Mouse (Mus musculus): ENCODE results near the gene Prkd2. TPM values are rescaled to one million over a fixed set of nuclear protein-coding genes. Genes with fewer than 3 reads are reported as not detected.

Prkd2 gene
- polyA plus RNA-seq, 1 experiment from 2014 or later: 12.8 TPM

GRCm38 (mm10) chr7:16816078-16816474 lies 26.6 kb upstream of the Prkd2 start:
- Histone ChIP-seq H3K9ac (ENCODE audit: low read depth, low read length) (peak overlapping the region; percentile 100), H3K36me3 (ENCODE audit: insufficient read depth, low read length) (no peaks in the 10 kb centered on the region; the same call in 1 of the 2 replicates), H3K4me1 (replicated peaks; ENCODE audit: insufficient read depth, low read length) (peaks cover 21% of the 10 kb centered on the region; the same call in 1 of the 2 replicates), H3K27ac (peak overlapping the region; percentile 94), H3K27me3 (ENCODE audit: insufficient read depth, low read length) (no peaks in the 10 kb centered on the region), H3K4me2 (ENCODE audit: low read length) (peak overlapping the region; percentile 91), H3K9me3 (replicated peaks; ENCODE audit: low read length) (no peaks in the 10 kb centered on the region), H3K4me3 (replicated peaks; ENCODE audit: low read depth, low read length) (peak overlapping the region; percentile 100)
- ATAC-seq (replicated peaks; ENCODE audit: low FRiP score, low read depth) (peak; percentile 73), DNase-seq (ENCODE audit: low spot score) (peak; percentile 87)
- no peak for TF ChIP-seq CTCF (IDR thresholded peaks at IDR 0.05; ENCODE audit: low read depth)
- WGBS: under 1% methylated on average over 53 of the region's 55 CpGs

GRCm38 (mm10) chr7:16816475-16817122 lies 26.1 kb upstream of the Prkd2 start, which contains the start of gene Fkrp:
Gene Fkrp (minus strand): TSS chr7:16816732.
- Histone ChIP-seq H3K4me1 (replicated peaks; ENCODE audit: insufficient read depth, low read length) (peaks cover 17% of the 10 kb centered on the region; the same call in 1 of the 2 replicates), H3K9ac (ENCODE audit: low read depth, low read length) (peak within 1 kb of the TSS; percentile 100), H3K9me3 (replicated peaks; ENCODE audit: low read length) (no peaks in the 10 kb centered on the region), H3K27me3 (ENCODE audit: insufficient read depth, low read length) (no peaks in the 10 kb centered on the region), H3K4me3 (replicated peaks; ENCODE audit: low read depth, low read length) (peak within 1 kb of the TSS; percentile 100), H3K36me3 (ENCODE audit: insufficient read depth, low read length) (no peaks in the 10 kb centered on the region; the same call in 1 of the 2 replicates), H3K27ac (peak within 1 kb of the TSS; percentile 94), H3K4me2 (ENCODE audit: low read length) (peak within 1 kb of the TSS; percentile 91)
- DNase-seq (ENCODE audit: low spot score) (peak; percentile 58), ATAC-seq (replicated peaks; ENCODE audit: low FRiP score, low read depth) (peak; percentile 74)
- no peak for TF ChIP-seq CTCF (IDR thresholded peaks at IDR 0.05; ENCODE audit: low read depth)
- under 1% methylated on average over 55 of the region's 64 CpGs for WGBS

GRCm38 (mm10) chr7:16817693-16818092 lies 25.0 kb upstream of the Prkd2 start:
- H3K36me3 ChIP-seq (ENCODE audit: insufficient read depth, low read length): peaks cover under 1% of the 10 kb centered on the region; the same call in 1 of the 2 replicates
- H3K9ac ChIP-seq (ENCODE audit: low read depth, low read length): peak overlapping the region; percentile 100; the same call in 1 of the 2 replicates
- H3K4me3 ChIP-seq (replicated peaks; ENCODE audit: low read depth, low read length): peak overlapping the region; percentile 100
- H3K4me2 ChIP-seq (ENCODE audit: low read length): peak overlapping the region; percentile 91
- TF ChIP-seq CTCF (IDR thresholded peaks at IDR 0.05; ENCODE audit: low read depth): no peak
- H3K27ac ChIP-seq: no peak overlapping the region
- DNase-seq (ENCODE audit: low spot score) (no peak), ATAC-seq (replicated peaks; ENCODE audit: low FRiP score, low read depth) (no peak)
- 56% methylated on average over 3 of the region's 3 CpGs for WGBS
- peaks cover 16% of the 10 kb centered on the region; the same call in 1 of the 2 replicates for H3K4me1 ChIP-seq (replicated peaks; ENCODE audit: insufficient read depth, low read length)
- H3K9me3 ChIP-seq (replicated peaks; ENCODE audit: low read length): no peaks in the 10 kb centered on the region
- H3K27me3 ChIP-seq (ENCODE audit: insufficient read depth, low read length): no peaks in the 10 kb centered on the region

GRCm38 (mm10) chr7:16819794-16820193 lies 22.9 kb upstream of the Prkd2 start:
- no peak overlapping the region for H3K4me3 ChIP-seq (replicated peaks; ENCODE audit: low read depth, low read length)
- no peaks in the 10 kb centered on the region for H3K9me3 ChIP-seq (replicated peaks; ENCODE audit: low read length)
- no peaks in the 10 kb centered on the region for H3K27me3 ChIP-seq (ENCODE audit: insufficient read depth, low read length)
- peaks cover 16% of the 10 kb centered on the region; the same call in 1 of the 2 replicates for H3K4me1 ChIP-seq (replicated peaks; ENCODE audit: insufficient read depth, low read length)
- 78% methylated on average over 5 of the region's 5 CpGs for WGBS
- H3K9ac ChIP-seq (ENCODE audit: low read depth, low read length): no peak overlapping the region
- peaks cover 12% of the 10 kb centered on the region; the same call in 1 of the 2 replicates for H3K36me3 ChIP-seq (ENCODE audit: insufficient read depth, low read length)
- H3K27ac ChIP-seq: no peak overlapping the region
- ATAC-seq (replicated peaks; ENCODE audit: low FRiP score, low read depth) (no peak), DNase-seq (ENCODE audit: low spot score) (no peak)
- no peak for TF ChIP-seq CTCF (IDR thresholded peaks at IDR 0.05; ENCODE audit: low read depth)
- no peak overlapping the region for H3K4me2 ChIP-seq (ENCODE audit: low read length)

GRCm38 (mm10) chr7:16820271-16820763 lies 22.4 kb upstream of the Prkd2 start:
- Histone ChIP-seq H3K4me2 (ENCODE audit: low read length) (no peak overlapping the region), H3K27me3 (ENCODE audit: insufficient read depth, low read length) (no peaks in the 10 kb centered on the region), H3K27ac (no peak overlapping the region), H3K9me3 (replicated peaks; ENCODE audit: low read length) (no peaks in the 10 kb centered on the region), H3K9ac (ENCODE audit: low read depth, low read length) (no peak overlapping the region), H3K4me3 (replicated peaks; ENCODE audit: low read depth, low read length) (no peak overlapping the region), H3K36me3 (ENCODE audit: insufficient read depth, low read length) (peaks cover 17% of the 10 kb centered on the region), H3K4me1 (replicated peaks; ENCODE audit: insufficient read depth, low read length) (peaks cover 16% of the 10 kb centered on the region; the same call in 1 of the 2 replicates)
- 62% methylated on average over 5 of the region's 5 CpGs for WGBS
- no peak for ATAC-seq (replicated peaks; ENCODE audit: low FRiP score, low read depth)
- no peak for TF ChIP-seq CTCF (IDR thresholded peaks at IDR 0.05; ENCODE audit: low read depth)
- no peak for DNase-seq (ENCODE audit: low spot score)

- no peak overlapping the region for H3K9ac ChIP-seq (ENCODE audit: low read depth, low read length)
- 43% methylated on average over 3 of the region's 3 CpGs for WGBS
- no peaks in the 10 kb centered on the region for H3K9me3 ChIP-seq (replicated peaks; ENCODE audit: low read length)
- no peaks in the 10 kb centered on the region for H3K27me3 ChIP-seq (ENCODE audit: insufficient read depth, low read length)
- no peak for DNase-seq (ENCODE audit: low spot score)
- TF ChIP-seq CTCF (IDR thresholded peaks at IDR 0.05; ENCODE audit: low read depth): no peak
- H3K36me3 ChIP-seq (ENCODE audit: insufficient read depth, low read length): peaks cover 21% of the 10 kb centered on the region
- no peak overlapping the region for H3K4me2 ChIP-seq (ENCODE audit: low read length)
- H3K27ac ChIP-seq: no peak overlapping the region
- no peak overlapping the region for H3K4me3 ChIP-seq (replicated peaks; ENCODE audit: low read depth, low read length)
- no peak for ATAC-seq (replicated peaks; ENCODE audit: low FRiP score, low read depth)
- H3K4me1 ChIP-seq (replicated peaks; ENCODE audit: insufficient read depth, low read length): peaks cover 16% of the 10 kb centered on the region; the same call in 1 of the 2 replicates
Measured at GRCm38 (mm10) chr7:16821091-16821490, 21.6 kb upstream of the Prkd2 start.

Measured in kidney, postnatal 0 days (tissue).